Mouse (Mus musculus) lung, adult 2 months (tissue): ENCODE results near the gene Nme7. TPM values are rescaled to one million over a fixed set of nuclear protein-coding genes. Genes with fewer than 3 reads are reported as not detected.

Experiments used
- DNase-seq: peaks from one replicate; pipeline ENCODE4 v3.0.0; 2022
- H3K4me1 ChIP-seq: fragments of 200-500 bp; 2 replicates; pipeline ENCODE4 v1.6.1; 2011; ENCODE audit warnings: low read length; ENCODE audit not compliant: control insufficient read depth, insufficient read depth
- H3K4me3 ChIP-seq: fragments of 200-500 bp; replicated peaks from 2 replicates; pipeline ENCODE3; 2011; ENCODE audit warnings: low read depth, mild to moderate bottlenecking, control low read depth, low read length; ENCODE audit errors: extremely low read depth
- CTCF ChIP-seq: fragments of 200-500 bp; IDR thresholded peaks from 2 replicates; pipeline ENCODE4 v1.5.1; 2011; ENCODE audit warnings: mild to moderate bottlenecking, low read length, control low read depth; ENCODE audit not compliant: insufficient read depth
- POLR2A ChIP-seq: fragments of 200-500 bp; IDR thresholded peaks from 2 replicates; pipeline ENCODE4 v1.6.1; 2011; ENCODE audit warnings: low read depth, mild to moderate bottlenecking, control low read depth, low read length, borderline replicate concordance; ENCODE audit errors: extremely low read depth
- WGBS: fragments of 180-500 bp; shearing (Covaris S2); methylation state at CpG from one replicate; pipeline ENCODE4 v1.1.7; 2018; 5-methylcytosine and 5-hydroxymethylcytosine counted together
- polyA plus RNA-seq: library from polyadenylated mRNA; depleted of rRNA; stranded (reverse); fragments of >200 nt; gene quantifications from 2 replicates; pipeline ENCODE4 v1.2.3, GENCODE M21; 2012; rRNA removed

Gene Nme7
- polyA plus RNA-seq, 1 experiment = 5.0 TPM

DNA sequence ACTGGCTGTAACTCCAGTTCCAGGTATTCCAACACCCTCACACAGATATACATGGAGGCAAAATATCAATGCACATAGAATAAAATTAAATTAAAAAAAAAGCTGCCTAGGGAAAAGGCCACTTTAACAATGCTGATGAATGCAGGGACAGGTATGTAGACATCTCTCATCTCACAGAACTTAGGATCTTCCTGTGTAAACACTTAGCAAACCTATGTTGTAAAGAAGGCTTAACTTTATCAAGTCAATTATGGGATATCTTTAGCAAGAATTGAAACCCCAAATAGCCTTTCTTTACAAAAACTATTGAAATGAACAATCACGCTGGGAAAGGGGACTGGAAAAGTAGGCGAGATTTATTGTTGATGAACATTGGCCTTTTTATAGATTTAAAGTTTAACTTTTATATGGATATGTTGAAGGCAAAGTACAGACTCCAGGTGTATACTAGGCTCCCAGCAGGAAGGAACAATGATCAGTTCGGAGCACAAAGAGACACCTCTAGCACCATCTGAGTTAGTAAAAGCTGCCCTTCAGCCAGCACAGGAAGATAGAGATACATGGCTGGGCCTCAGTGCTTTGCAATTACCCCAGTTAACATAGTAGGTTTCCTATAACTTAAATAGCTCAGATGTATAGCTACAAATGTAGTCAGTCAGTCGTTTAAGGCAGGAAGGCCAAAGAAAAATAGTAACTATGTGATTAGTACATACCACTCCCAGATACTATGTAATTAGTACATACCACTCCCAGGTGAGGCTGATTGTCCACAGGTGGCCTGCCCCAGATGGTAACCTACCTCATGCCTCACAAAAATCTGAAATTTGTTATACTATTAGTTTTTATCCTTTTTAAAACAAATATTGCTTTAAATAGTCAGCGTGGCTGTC, 177.1 kb downstream of the Nme7 start:
- DNase-seq = no peak
- TF ChIP-seq CTCF = no peak
- TF ChIP-seq POLR2A = no peak
- Histone ChIP-seq H3K4me3 (no peak overlapping the region), H3K4me1 (no peaks in the 10 kb centered on the region)
- 83% methylated on average over 5 of the region's 5 CpGs for WGBS

- 39% methylated on average over 9 of the region's 9 CpGs for WGBS
- DNase-seq = no peak
- no peak for TF ChIP-seq CTCF
- TF ChIP-seq POLR2A = no peak
- Histone ChIP-seq H3K4me3 (no peak overlapping the region), H3K4me1 (no peaks in the 10 kb centered on the region)
Observed at GRCm38 (mm10) chr1:164481645-164482354, 177.9 kb downstream of the Nme7 start.

DNA sequence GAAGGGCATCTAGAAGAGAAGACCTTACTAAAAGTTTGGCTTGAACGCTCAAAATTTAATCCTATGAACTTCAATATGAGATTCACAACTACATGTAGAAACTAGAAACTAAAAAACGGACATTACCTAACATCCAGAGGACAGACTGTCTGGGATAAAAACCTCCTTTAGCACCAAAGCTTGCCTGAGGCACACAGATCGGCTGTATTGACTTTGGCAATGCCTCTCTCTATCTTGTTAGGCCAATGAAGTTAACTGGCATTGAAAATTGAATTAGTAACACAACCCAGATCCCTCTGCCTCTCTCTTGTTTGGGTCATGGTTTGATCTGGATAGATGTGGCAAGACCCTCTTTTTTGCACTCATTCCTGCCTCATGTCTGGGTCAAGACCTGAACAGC, 178.9 kb downstream of the Nme7 start:
- TF ChIP-seq CTCF (no peak), POLR2A (no peak)
- no peak for DNase-seq
- Histone ChIP-seq H3K4me3 (no peak overlapping the region), H3K4me1 (no peaks in the 10 kb centered on the region)
- 80% methylated on average over 3 of the region's 3 CpGs for WGBS

DNA sequence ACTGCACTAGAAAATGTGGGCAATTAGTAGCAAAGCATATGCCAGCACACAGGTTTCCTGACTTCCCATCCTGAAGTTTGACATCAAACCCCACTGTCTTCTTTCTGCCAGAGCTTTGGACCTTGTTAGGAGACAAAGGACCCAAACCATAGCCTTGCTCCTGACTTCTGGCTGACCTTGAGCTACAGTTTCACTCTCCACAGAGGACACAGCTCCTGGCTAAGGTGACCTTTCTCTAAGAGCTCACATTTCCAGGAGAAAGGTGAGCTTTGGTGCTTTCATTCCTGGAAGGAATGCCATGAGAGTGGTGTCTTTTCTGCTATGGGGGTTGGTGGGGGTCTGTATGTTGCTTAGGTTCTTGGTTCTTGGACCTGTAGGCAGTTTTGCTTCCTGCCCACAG, 179.8 kb downstream of the Nme7 start:
- no peak for DNase-seq
- Histone ChIP-seq H3K4me1 (no peaks in the 10 kb centered on the region), H3K4me3 (no peak overlapping the region)
- TF ChIP-seq POLR2A (no peak), CTCF (no peak)

Other genes with a start within 250 kb of the Nme7 start
- gene Sell, start 242.1 kb upstream of the Nme7 start, polyA plus RNA-seq = 6.3 and 11.1 TPM in 2 replicates
- 3.3 and 7.4 TPM in 2 replicates for gene Selp, start 188.9 kb upstream of the Nme7 start, polyA plus RNA-seq
- gene F5, start 152.3 kb upstream of the Nme7 start, polyA plus RNA-seq = 0.84 and 1.8 TPM in 2 replicates
- 5.7 and 8.4 TPM in 2 replicates for gene Slc19a2, start 55.1 kb upstream of the Nme7 start, polyA plus RNA-seq
- 3.4 and 5.5 TPM in 2 replicates for gene Ccdc181, start 28.5 kb upstream of the Nme7 start, polyA plus RNA-seq
- 3.3 and 6.0 TPM in 2 replicates for gene Blzf1, start 3.4 kb downstream of the Nme7 start, polyA plus RNA-seq
- 121 and 173 TPM in 2 replicates for gene Atp1b1, start 154.2 kb downstream of the Nme7 start, polyA plus RNA-seq